Mouse (Mus musculus) layer of hippocampus, postnatal 10 days (tissue): Measurements from ENCODE around the gene 4930563M21Rik. TPM values are rescaled to one million over a fixed set of nuclear protein-coding genes. Genes with fewer than 3 reads are reported as not detected.
"Not testable (repeated sequence)": the region's sequence is repeated elsewhere in the genome, so short reads cannot be mapped to it uniquely, and the experiment has no call there.

Experiments
- DNase-seq, 2 experiments: peaks; one replicate each; pipeline ENCODE4 v3.0.0; 2021; ENCODE audit warnings: low spot score in 2 of 2
- long read RNA-seq: library from polyadenylated mRNA; stranded (forward); transcript quantifications from one replicate; pipeline ENCODE4 v2.0.0, GENCODE M21; 2023
- total RNA-seq, 2 experiments: library from RNA; stranded (reverse); gene quantifications; 2 replicates each; pipeline ENCODE4 v1.2.3; 2021

Gene 4930563M21Rik
- not detected for total RNA-seq
- long read RNA-seq = 0 reads

- DNase-seq = no peak
These were observed at the start of gene 4930563M21Rik for GRCm38 (mm10) chr9:56010450-56010849. Gene 4930563M21Rik, minus strand, starts transcription at chr9:56010550.

DNA sequence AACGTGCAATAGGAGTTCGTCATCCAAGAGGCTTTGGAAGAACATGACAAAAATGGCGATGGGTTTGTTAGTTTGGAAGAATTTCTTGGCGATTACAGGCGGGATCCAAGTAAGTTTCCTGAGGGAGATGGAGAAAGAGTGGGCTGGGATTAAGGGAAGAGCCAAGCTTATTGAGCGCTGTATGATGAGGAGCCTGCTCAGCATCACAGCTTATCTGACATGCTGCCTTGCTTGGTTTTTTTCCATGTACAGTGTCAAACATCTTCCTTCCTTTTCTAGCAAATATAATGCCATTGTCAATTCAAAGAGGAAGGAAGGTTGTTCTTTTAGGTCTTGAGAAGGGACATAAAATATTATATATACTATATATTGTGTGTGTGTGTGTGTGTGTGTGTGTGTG, 45.8 kb upstream of the 4930563M21Rik start:
- DNase-seq = no peak

GRCm38 (mm10) chr9:56053796-56054195, 43.4 kb upstream of the 4930563M21Rik start:
- no peak for DNase-seq

DNA sequence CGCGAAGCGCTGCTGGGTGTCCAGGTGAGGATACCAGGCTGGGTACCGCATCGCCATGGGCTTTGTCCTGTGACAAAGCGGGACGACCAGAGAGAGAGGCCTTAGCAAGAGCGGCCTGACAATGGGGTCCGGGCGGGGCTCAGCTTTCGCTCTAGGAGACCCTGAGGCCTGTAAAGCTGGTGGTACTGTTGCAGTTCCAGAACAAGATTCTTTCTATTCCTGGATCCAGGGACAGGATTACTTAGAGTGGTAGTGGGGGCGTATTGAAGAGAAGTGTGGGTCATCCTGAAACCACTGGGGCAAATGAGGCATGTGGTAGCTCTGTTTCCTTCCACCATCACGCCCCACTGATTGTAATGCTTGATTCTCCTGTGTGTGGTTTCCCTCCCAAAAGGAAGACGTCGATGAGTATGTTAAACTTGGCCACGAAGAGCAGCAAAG, 31.9 kb upstream of the 4930563M21Rik start:
- no peak for DNase-seq

DNA sequence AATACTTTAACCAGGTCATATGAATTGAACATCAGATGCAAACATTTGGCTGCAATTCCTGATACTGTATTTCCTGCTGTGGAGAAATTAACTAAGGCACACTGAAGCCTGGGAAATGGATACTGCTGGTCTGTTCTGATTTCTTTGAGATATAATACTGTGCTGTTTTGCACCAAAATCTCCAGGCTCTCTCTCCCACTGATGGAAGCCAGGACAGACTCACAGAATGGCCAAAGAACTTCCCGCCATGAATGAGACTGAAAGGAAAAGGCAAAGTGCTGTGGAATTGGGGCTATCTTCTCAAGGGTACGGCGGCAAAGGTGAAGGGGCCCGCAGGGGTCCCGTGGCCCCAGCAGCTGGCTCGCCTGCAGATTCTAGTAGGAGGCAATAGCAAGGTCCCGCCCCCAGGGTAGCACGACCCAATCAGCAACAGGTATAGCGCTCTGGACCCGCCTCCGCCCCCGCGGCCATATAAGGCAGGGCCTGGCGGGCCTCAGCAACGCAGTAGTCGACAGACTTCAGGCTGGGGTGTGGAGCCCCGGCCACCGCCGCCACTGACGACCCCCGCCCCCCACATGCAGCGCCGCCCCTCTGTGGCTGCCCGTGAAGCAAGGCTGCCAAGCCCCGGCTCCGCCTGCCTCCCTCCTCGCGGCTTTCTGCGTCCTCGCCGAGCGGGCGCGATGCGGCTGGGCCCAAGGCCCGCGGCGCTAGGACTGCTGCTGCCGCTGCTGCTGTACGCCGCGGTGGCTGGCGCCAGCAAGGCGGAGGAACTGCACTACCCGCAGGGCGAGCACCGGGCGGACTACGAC, 31.2 kb upstream of the 4930563M21Rik start, which contains the start of gene Rcn2:
TSS of gene Rcn2 (plus strand) at position 474 of the 809 bp plus-strand sequence.
- DNase-seq = peak; percentile 95 to 98

DNA sequence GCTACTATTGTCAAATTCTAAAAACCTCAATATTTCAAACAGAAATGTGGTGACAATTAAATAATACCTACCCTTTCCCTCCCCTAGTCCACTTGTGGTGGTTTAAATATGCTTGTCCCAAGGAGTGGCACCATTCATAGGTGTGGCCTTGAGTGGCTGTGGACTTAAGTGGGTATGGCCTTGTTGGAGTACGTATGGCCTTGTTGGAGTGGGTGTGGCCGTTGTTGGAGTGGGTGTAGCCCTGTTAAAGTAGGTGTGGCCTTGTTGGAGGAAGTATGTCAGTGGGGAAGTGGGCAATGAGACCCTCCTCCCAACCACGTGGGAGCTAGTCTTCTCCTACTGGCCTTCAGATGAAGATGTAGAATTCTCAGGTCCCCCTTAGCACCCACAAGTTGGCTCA, 21.9 kb upstream of the 4930563M21Rik start:
- no peak for DNase-seq

DNA sequence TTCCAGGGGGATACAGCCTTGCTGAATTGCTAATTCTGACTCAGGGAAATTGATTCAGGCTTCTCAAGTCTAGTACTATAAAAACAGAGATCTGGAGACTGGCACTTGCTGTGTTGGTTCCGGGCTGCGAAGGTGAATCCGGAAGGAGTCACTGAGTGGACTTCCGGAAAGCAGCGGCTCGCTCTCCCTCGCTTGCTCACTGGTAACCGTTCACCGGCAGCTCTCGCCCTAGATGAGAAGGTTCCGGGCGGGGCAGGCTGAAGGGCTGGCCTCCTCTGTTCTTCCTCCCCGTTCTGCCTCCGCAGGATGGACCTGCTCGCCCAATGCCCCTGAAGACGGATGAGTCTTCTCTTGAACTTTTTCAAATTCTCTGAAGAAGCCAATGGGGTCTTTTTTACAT, 16.9 kb upstream of the 4930563M21Rik start:
- no peak for DNase-seq

DNA sequence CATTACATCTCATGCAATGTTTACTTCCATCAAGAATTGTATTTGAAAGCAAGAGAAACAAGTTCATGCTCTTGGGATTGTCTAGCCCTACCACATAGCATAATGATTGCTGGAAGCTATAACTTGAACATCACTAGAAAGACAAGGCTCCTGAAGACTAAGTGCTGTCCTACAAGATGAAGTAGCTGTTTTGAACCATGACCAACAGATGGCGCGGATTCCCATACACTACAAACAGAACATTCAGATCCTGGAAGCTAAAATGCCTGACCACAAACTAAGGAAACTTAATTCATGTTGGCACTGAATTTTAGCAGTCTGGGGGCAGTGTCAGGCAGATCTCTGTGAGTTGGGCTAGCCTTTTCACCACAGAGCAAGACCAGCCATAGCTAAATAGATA, 14.4 kb upstream of the 4930563M21Rik start:
- DNase-seq = no peak

DNA sequence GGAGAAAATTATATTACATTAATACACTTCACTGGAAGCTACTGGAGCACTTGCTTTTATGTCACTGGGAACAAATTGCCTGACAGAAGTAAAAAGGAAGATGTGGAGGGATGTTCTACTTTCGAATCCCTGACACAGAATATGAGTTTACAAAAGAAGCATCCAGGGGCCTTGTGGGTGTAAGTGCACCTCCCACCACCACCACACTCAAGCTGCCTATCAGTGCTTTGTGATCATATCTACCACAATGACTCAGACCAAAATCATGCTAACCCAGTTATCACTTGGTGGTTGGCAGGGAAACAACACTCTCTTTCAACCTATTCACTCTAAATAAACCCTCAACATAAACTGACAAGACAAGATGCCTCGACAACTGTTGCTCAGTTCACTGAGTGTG, 5.7 kb downstream of the 4930563M21Rik start:
- DNase-seq = not testable (repeated sequence)

DNA sequence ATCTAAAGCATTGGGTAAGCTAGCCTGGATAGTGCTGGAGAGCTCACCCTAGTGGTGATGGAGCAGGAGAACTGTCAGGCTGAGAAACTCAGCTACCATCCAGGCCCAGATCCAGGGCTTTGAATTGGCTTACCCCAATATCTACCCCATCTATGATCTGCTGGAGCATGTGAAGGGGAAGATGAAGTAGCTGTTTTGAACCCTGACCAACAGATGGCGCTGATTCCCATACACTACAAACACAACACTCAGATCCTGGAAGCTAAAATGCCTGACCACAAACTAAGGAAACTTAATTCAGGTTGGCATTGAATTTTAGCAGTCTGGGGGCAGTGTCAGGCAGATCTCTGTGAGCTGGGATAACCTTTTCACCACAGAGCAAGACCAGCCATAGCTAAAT, 63.5 kb downstream of the 4930563M21Rik start:
- DNase-seq = peak; percentile 23 to 44

GRCm38 (mm10) chr9:55941356-55941755, 69.0 kb downstream of the 4930563M21Rik start:
- DNase-seq = no peak

DNA sequence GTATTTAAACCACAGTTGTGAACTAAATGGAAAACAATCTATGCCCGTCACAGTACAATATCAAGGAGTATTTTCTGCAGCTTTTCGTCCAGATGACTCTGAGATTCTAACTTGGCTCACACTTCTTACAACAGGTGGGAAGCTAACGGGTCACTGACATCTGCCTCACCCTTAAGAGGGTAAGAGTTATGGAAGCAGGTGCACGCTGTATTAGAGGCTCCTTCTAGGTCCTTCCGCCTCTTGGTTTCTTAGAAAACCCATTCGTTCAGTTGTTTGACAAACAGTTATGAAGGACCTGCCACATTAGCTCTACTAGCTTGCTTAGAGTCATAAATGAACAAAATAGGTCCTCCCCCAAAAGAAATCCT, 71.7 kb downstream of the 4930563M21Rik start:
- no peak for DNase-seq

DNA sequence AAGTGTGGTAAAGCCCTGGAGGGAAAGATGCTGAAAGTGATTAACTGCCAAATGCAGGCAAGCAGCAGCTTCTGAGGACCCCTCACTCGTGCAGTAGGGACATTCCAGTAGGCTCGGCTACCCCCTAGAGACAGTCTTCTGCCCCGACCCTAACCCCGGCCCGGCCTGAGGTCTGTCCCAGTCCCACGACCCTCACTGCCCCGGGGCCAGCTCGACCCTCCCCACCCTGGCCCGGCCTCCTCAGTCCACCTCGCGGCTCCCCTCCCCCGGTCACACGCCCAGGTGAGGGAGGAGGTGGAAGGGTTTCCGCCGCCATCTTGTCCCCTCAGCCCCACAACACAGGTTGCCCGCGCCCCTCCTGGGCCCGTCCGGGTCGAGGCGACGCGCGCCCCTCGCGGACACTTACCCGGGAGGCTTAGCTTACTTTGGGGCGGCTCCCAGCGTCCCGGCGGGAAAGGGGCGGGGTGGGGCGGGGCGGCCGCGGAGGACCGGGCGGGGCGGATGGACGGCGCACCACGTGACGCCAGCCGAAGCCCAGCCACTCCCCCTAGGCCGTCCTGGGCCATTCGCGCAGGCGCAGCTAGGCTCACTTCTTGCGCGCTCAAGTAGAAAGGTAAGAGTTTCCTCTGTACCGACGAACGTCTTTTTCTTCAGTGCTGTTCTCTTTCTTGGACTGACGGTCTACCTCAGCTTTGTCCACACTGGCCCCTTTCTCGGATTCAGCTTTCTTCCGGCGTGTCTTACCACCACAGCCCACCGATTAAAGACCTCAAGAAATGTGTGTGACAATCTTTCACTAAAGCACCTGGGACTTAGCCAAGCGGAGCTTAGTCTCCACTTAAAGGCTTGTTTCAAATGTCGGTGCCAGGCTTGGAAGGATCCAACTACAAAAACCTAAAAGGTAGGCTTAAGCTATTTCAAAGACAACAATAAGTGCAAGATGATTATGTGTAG, 72.4 kb downstream of the 4930563M21Rik start, which contains the start of gene Scaper:
TSS of gene Scaper (minus strand) at position 456 of the 954 bp plus-strand sequence.
- peak; percentile 75 to 85 for DNase-seq

DNA sequence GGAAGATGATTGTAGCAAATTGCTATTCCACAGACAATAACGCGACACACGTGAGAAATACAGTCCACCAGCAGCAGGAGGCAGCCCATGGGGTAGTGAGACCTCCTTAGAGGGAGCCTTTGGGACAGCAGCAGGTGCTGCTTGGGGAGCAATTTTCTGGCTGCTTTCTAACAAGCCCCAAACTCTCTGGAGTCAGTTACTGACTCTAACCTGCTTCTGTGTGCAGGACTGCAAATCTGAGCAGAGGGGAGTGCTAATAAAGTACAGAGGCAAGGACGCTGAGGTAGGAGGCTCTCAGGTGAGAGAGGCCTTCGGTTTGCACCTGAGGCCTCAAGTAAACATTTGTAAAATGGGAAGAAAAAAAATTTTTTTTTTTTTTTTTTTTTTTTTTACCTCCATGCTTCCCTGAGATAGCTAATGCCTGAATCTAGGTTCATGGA, 73.1 kb downstream of the 4930563M21Rik start:
- peak; percentile 11 to 23 for DNase-seq

DNA sequence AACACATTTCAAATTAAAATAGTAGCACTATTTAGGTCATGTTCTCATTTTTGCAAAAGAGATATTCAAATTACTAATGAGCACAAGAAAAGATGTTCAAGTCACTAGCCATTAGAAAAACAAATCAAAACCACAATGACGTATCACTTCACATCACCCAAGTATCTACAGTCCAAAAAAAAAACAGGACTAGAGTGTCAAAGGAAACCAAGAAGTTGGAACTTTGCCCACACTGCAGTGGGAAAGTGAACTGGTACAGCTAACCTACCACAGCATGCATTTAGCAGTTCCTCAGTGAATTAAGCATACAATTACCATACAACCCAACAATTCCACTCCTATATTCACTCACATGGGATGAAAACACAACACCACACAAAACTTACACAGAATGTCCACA, 77.9 kb downstream of the 4930563M21Rik start:
- DNase-seq = no peak

GRCm38 (mm10) chr9:55918579-55918978, 91.8 kb downstream of the 4930563M21Rik start:
- no peak for DNase-seq

DNA sequence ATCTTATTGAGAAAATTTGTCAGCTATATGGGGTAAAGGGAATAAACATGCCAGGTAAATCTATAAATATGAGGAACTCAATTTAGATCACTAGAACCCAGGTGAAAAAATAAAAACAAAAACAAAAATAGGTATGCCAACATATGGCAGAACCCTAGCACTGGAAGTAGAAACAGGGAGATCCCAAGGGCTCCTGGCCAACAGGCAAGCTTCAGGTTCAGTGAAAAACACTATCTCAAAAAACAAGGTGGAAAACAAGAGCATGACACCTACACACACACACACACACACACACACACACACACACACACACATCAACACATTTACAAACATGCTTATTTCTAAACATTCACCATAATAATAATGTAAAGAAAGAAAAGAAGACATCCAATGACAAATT, 93.6 kb downstream of the 4930563M21Rik start:
- DNase-seq = no peak
